Mouse (Mus musculus) ES-Bruce4 (cell line): ENCODE results near the gene Hcn2.

Experiments
- CTCF ChIP-seq: IDR thresholded peaks from one replicate; pipeline ENCODE4 v1.8.1; 2011; ENCODE audit warnings: low read depth, low read length
- EP300 ChIP-seq: IDR thresholded peaks from 2 replicates; pipeline ENCODE4 v1.6.1; 2011; ENCODE audit warnings: low read depth, low read length; ENCODE audit not compliant: insufficient read depth
- POLR2A ChIP-seq: IDR thresholded peaks from one replicate; pipeline ENCODE4 v1.8.1; 2011; ENCODE audit warnings: low read length; ENCODE audit not compliant: insufficient read depth

DNA sequence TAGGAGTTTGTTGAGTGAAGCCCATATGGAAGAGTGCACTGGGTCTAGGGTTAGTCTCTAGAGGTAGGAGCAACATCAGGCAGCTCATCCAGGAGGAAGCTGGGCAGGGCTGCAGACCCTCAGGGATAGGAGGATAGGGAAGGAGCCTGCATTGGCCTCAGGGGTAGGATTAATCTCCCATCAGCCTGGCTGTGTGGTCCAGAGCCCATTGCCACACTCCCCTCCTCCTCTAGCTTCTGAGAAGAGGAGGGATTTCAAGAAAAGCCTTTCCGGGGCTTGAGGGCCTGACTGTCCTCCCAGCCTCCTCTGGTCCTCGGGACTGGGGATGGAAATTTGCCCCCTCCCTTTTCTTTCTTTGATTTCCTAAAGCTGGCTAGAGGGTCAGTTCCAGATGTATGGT, 62.8 kb downstream of the Hcn2 start:
- TF ChIP-seq CTCF (no peak), POLR2A (no peak), EP300 (no peak)
